Mouse (Mus musculus) stomach, postnatal 0 days (tissue): ENCODE measurements around the gene Rnaset2a. TPM values are rescaled to one million over a fixed set of nuclear protein-coding genes. Genes with fewer than 3 reads are reported as not detected.
"Not testable (repeated sequence)": the region's sequence is repeated elsewhere in the genome, so short reads cannot be mapped to it uniquely, and the experiment has no call there.

Experiments used
- ATAC-seq: fragments of 200-750 bp; cut with Nextera tagmentation; 2 replicates; pipeline ENCODE4 v1.8.0; 2017; ENCODE audit not compliant: low FRiP score, low TSS enrichment
- DNase-seq: peaks from one replicate; pipeline ENCODE4 v3.0.0-alpha.2; 2016; ENCODE audit warnings: low spot score
- H3K27ac ChIP-seq: fragments of 300-500 bp; sonication (generic); replicated peaks from 2 replicates; pipeline ENCODE4 v1.5.1; 2014; ENCODE audit warnings: mild to moderate bottlenecking, control low read depth
- H3K27me3 ChIP-seq: fragments of 300-500 bp; sonication (generic); 2 replicates; pipeline ENCODE4 v1.6.1; 2014; ENCODE audit warnings: low read length; ENCODE audit not compliant: control insufficient read depth, insufficient read depth
- H3K36me3 ChIP-seq: fragments of 300-500 bp; sonication (generic); 2 replicates; pipeline ENCODE4 v1.6.1; 2014; ENCODE audit warnings: low read length, mixed read lengths; ENCODE audit not compliant: control insufficient read depth, insufficient read depth
- H3K4me1 ChIP-seq: fragments of 300-500 bp; sonication (generic); replicated peaks from 2 replicates; pipeline ENCODE4 v1.6.1; 2014; ENCODE audit warnings: antibody characterized with exemption; ENCODE audit not compliant: control insufficient read depth, insufficient read depth
- H3K4me2 ChIP-seq: fragments of 300-500 bp; sonication (generic); replicated peaks from 2 replicates; pipeline ENCODE4 v1.6.1; 2014; ENCODE audit warnings: low read depth, mild to moderate bottlenecking, control low read depth, moderate library complexity
- H3K4me3 ChIP-seq: fragments of 300-500 bp; sonication (generic); 2 replicates; pipeline ENCODE4 v1.5.1; 2014; ENCODE audit warnings: low read depth, low read length, control low read depth
- H3K9ac ChIP-seq: fragments of 300-500 bp; sonication (generic); 2 replicates; pipeline ENCODE4 v1.6.1; 2014; ENCODE audit warnings: mild to moderate bottlenecking, low read length, control low read depth, mixed read lengths
- H3K9me3 ChIP-seq: fragments of 300-500 bp; sonication (generic); 2 replicates; pipeline ENCODE4 v1.6.1; 2016; ENCODE audit warnings: low read length; ENCODE audit not compliant: control insufficient read depth
- CTCF ChIP-seq: IDR thresholded peaks from 2 replicates; pipeline ENCODE4 v1.5.1; 2016; ENCODE audit warnings: antibody characterized with exemption, low read depth, mild to moderate bottlenecking, moderate library complexity
- WGBS: fragments of 180-500 bp; shearing (Covaris S2); extraction: QIAGEN DNeasy Blood & Tissue Kit; methylation state at CpG from one replicate; pipeline ENCODE4 v1.1.7; 2014; 5-methylcytosine and 5-hydroxymethylcytosine counted together
- polyA plus RNA-seq: library from polyadenylated mRNA; unstranded; fragments of >200 nt; fragmentation: Nextera tagmentation; extraction: Ambion mirVana; gene quantifications from 2 replicates; pipeline ENCODE4 v1.2.1, GENCODE M21; 2015

The Rnaset2a gene
- polyA plus RNA-seq, 1 experiment from 2014 or later, result 44.8 TPM

DNA sequence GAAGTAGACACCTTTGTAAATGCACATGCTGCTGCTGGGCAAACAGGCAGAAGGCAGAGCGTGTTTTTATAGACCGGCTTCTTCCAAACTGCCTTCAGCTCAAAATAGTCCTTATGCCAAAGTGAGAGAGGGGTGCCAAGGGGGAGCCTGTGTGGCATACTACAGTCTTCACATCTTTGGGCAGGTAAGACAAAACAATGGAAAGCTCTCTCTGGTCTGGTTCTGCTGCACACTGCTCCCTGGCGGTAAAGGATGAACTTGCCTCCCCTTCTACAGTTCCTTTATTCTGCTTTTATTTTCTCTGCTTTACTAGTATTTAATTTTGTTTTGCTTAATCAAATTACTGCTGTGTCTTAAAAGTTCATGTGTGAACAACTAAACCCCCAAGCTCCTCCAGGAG lies 13.1 kb upstream of the Rnaset2a start:
- ATAC-seq, H3K36me3 ChIP-seq, H3K9me3 ChIP-seq, DNase-seq, H3K4me3 ChIP-seq, H3K4me2 ChIP-seq, H3K27ac ChIP-seq, H3K4me1 ChIP-seq, H3K27me3 ChIP-seq, H3K9ac ChIP-seq: not testable (repeated sequence)
- TF ChIP-seq CTCF, result peak; percentile 63
- 31% methylated on average over 2 of the region's 3 CpGs for WGBS

DNA sequence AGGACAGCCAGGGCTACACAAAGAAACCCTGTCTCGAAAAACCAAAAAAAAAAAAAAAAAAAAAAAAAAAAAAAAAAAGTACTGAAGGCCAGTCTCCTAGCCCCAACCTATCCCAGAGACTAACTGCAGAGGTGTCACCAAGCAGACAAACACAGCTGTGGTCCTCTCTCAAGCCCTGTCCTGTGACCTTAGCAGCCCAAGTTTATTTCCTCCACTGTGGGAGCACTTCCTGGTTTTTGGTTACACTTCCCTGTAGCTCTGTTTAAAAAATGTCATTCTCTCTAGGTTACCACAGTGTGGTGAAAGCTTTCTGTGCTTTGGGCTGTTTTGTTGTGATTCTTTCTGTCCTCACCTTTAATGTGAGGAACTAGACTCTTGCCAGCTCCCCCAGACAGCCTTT lies 10.7 kb upstream of the Rnaset2a start:
- not testable (repeated sequence) for ATAC-seq, H3K9ac ChIP-seq
- no CpG with 5 or more reads among the region's 1 CpGs for WGBS

DNA sequence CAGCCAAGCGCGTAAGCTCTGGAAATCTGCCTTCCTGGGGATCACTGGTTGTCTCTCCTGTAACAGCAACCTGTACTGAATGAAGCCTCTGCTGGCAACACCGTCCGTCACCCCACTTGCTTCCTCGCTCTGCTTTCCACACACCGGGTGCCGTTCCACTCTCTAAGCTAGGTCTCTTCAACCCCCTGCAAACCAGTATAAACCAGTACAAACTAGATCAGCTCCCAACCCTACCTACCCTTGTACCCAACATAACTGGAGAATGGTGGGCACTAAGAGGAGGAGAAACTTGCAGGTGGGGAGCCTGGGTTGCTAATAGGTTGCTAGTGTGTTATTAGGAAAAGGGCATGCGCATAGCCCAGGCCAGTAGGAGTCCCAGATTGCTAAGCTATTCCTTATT lies 8.1 kb upstream of the Rnaset2a start:
- not testable (repeated sequence) for H3K9me3 ChIP-seq, H3K27ac ChIP-seq, H3K27me3 ChIP-seq, ATAC-seq, DNase-seq, H3K4me3 ChIP-seq, H3K9ac ChIP-seq, H3K36me3 ChIP-seq, H3K4me2 ChIP-seq, H3K4me1 ChIP-seq
- WGBS, result no CpG with 5 or more reads among the region's 8 CpGs

More for the DNA sequence above, 10.7 kb upstream of the Rnaset2a start:
- not testable (repeated sequence) for H3K4me1 ChIP-seq, H3K4me3 ChIP-seq, H3K36me3 ChIP-seq, DNase-seq, H3K9me3 ChIP-seq, H3K27ac ChIP-seq, H3K27me3 ChIP-seq, H3K4me2 ChIP-seq

DNA sequence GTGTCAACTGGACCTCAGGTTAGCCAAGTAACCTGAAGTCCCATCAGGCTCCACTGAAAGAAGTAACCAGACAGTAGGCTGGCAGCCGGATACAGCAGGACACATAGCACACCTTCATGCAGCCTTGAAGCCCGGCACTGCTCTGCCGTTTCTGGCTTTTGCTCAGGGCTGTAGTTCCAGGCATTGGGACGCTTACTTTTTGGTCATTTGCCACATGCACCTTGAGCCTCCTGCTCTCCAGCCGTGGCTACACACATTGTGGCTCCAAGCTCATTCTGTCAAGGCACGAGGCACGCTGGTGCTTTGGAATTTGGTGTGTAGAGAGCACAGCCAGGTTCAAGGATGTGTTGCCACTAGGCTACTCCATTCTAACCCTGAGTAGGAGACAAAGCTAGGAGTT lies 7.1 kb upstream of the Rnaset2a start:
- not testable (repeated sequence) for H3K9me3 ChIP-seq, DNase-seq, H3K36me3 ChIP-seq, H3K4me3 ChIP-seq, H3K27me3 ChIP-seq, H3K4me1 ChIP-seq, H3K27ac ChIP-seq, H3K9ac ChIP-seq, H3K4me2 ChIP-seq, ATAC-seq
- 79% methylated on average over 6 of the region's 7 CpGs for WGBS

DNA sequence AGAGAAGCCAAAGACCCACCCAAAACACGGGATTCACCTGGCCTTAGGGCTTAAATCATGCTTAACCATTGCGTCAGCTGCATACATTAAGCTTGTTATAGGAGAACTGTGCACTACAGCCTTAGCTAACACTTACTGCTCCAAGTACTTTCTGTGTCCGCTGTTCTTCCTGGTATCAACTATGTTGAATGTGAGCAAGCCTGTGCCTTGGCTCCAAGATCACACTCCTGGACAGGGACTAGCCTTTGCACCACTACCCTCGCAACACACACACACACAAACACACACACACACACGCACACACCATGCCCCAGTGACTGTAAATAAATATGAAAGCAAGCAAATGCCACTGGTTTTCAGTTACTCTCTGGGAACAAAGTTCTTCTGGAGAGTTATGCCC lies 966 bp downstream of the Rnaset2a start:
- H3K4me1 ChIP-seq, H3K27ac ChIP-seq, H3K9me3 ChIP-seq, H3K9ac ChIP-seq, H3K27me3 ChIP-seq, H3K36me3 ChIP-seq: not testable (repeated sequence)
- DNase-seq (peak; percentile 24), ATAC-seq (0 out of 2 replicates have a peak, but pooled peaks have one; percentile 1)
- 7% methylated on average over 5 of the region's 5 CpGs for WGBS
- Histone ChIP-seq H3K4me3 (peak overlapping the region; percentile 43), H3K4me2 (peak overlapping the region; percentile 52)

DNA sequence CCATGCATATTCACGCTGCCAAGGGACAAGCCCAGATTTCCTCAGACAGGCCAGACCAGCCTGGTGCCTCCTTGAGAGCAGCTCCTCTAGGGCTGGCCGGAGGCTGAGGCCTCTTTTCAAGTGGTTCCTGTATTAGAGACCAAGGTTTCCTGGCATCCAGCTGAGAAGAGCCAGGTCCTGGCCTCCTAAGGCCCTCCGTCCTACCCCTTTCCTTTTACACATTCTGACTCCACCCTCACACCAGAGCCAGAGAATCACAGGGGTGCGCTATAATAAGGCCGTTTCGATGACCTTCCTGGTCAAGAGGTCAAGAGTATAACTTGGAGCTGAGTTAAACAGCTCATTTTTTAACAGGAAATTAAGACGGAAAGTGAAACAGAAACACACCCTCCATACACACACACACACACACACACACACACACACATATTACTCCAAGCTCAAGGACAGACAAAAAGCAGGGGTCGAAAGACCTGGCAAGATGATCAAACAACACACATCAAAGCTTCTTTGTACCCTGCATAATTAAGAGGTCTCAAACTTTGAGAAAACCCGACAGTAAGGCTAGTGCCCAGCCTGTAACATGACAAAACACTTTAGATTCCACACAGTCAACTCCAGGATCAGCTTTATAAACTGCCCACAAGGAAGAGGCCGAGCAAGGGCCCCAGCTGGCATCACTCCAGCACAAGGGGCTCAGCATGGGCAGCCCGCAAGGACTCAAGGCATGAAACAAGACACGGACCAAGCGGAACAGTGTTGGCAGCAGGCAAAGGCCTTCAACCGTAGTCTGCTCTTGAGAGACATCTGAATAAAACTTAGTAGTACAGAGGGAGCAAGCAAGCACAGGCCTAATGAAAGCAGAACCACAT lies 3.9 kb downstream of the Rnaset2a start:
- DNase-seq, H3K4me1 ChIP-seq, ATAC-seq, H3K27me3 ChIP-seq, H3K9ac ChIP-seq, H3K9me3 ChIP-seq, H3K4me3 ChIP-seq, H3K4me2 ChIP-seq, H3K27ac ChIP-seq, H3K36me3 ChIP-seq: not testable (repeated sequence)
- 40% methylated on average over 13 of the region's 14 CpGs for WGBS

DNA sequence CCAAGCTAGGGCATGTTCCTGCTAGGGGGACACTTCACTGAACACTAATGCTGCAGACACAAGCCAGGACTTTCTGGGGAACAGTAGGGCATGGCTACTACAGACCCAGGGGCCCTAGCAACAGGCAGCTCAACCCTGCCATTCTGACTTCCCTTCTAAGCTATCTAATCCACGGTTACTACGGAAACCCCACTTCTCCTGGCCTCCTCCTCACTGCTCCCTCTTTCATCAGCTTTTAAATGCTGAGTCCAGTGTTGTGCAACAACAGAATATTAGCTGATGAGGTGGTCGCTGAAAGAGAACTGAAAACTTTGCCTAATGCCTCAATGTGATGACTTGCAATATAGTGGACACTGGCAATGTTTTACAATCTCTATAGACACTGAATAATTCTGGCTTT lies 7.7 kb downstream of the Rnaset2a start:
- WGBS, result 83% methylated on average over 3 of the region's 3 CpGs
- not testable (repeated sequence) for DNase-seq

DNA sequence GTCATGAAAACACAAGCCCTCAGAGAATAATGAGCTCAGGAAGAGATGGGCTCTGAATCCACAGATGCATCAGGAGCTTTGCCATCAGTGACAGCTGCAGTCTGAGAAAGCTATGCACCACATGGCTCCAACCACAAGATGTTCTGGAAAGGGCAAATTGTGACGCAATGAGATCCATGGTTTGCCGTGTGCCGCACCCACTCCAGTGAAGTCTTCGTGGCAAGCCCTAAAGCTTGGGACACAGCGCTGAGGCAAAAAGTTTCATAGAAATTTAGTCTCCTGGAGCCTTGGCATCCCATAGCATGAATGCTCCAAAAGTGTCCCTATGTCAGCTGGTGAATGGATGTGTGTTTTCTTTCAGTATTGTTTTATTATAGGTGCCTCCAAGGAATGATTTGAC lies 9.8 kb downstream of the Rnaset2a start:
- not testable (repeated sequence) for H3K27ac ChIP-seq, H3K4me1 ChIP-seq, H3K27me3 ChIP-seq, H3K4me2 ChIP-seq, H3K4me3 ChIP-seq, H3K9me3 ChIP-seq, DNase-seq, ATAC-seq, H3K9ac ChIP-seq, H3K36me3 ChIP-seq
- WGBS, result 98% methylated on average over 5 of the region's 5 CpGs

More for the DNA sequence above, 7.7 kb downstream of the Rnaset2a start:
- H3K27ac ChIP-seq, H3K9ac ChIP-seq, H3K4me3 ChIP-seq, ATAC-seq, H3K36me3 ChIP-seq, H3K4me2 ChIP-seq, H3K27me3 ChIP-seq, H3K4me1 ChIP-seq, H3K9me3 ChIP-seq: not testable (repeated sequence)

DNA sequence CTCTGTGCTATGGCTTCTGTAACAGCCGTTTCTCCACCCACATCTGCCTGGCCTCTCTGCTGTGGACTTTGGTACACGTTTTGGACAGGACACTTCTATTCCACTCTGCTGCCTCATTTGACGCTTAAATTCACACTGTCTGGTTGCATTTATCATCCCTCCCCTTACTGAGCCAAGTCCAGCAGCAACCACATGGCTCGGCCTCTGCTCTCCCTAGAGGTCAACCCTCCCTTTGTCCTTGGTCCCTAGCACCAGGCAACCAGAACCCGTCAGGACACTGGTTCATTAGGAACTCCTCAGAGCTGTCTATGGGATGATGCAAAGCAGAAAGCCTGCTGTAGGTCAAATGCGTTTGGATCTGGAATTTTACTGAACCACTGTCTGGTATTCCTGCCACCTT lies 17.0 kb downstream of the Rnaset2a start:
- DNase-seq, H3K9me3 ChIP-seq, H3K9ac ChIP-seq, H3K4me1 ChIP-seq, H3K4me2 ChIP-seq, H3K4me3 ChIP-seq, H3K36me3 ChIP-seq, H3K27ac ChIP-seq, ATAC-seq, H3K27me3 ChIP-seq: not testable (repeated sequence)
- no CpG with 5 or more reads among the region's 6 CpGs for WGBS
